Mouse (Mus musculus) G1E (cell line): ENCODE measurements around the gene Galk1.

Source experiments
- CTCF ChIP-seq: IDR thresholded peaks from 2 replicates; pipeline ENCODE4 v1.5.1; 2012; ENCODE audit warnings: low read depth, low read length, inconsistent platforms, mixed read lengths
- GATA1 ChIP-seq: IDR thresholded peaks from 2 replicates; pipeline ENCODE4 v1.6.1; 2012; ENCODE audit warnings: borderline replicate concordance, low read length, inconsistent platforms, mixed read lengths
- POLR2AphosphoS5 ChIP-seq: IDR thresholded peaks from 2 replicates; pipeline ENCODE4 v1.6.1; 2012; ENCODE audit warnings: low read depth, low read length, inconsistent platforms; ENCODE audit not compliant: insufficient replicate concordance

DNA sequence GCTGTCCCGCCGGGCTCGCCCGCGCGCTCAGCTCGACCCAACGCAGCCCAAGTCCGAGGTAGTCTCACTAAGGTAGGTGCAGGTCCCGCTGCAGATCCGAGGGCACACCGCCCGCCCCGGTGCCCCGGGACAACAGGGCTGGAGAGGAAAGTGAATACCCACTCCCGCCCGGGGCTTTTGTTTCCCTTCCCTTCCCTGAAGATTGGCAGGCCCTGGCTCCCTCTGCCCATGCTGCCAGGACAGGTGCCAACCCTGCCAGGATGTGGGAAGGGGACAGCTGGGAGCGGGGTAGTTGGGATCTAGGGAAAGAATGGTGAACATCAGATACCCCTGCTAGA, 37.5 kb downstream of the Galk1 start:
- TF ChIP-seq CTCF, result no peak
- TF ChIP-seq POLR2AphosphoS5, result no peak
- no peak for TF ChIP-seq GATA1
